Mouse (Mus musculus) C2C12 (cell line): Measurements from ENCODE around the gene Garnl3.

Source experiments
- CEBPB ChIP-seq: IDR thresholded peaks from one replicate; pipeline ENCODE4 v1.6.1; 2011; ENCODE audit warnings: low read depth, mild to moderate bottlenecking, control low read depth, moderate library complexity
- CTCF ChIP-seq: IDR thresholded peaks from one replicate; pipeline ENCODE4 v1.5.1; 2011; ENCODE audit not compliant: control insufficient read depth, insufficient read depth, insufficient read length
- FOSL1 ChIP-seq: IDR thresholded peaks from one replicate; pipeline ENCODE4 v1.8.0; 2011; ENCODE audit warnings: mild to moderate bottlenecking, low read length; ENCODE audit not compliant: poor library complexity, insufficient read depth, severe bottlenecking
- MAX ChIP-seq: IDR thresholded peaks from one replicate; pipeline ENCODE4 v1.6.1; 2011; ENCODE audit warnings: mild to moderate bottlenecking, control low read depth
- MYOG ChIP-seq: IDR thresholded peaks from one replicate; pipeline ENCODE4 v1.6.1; 2011; ENCODE audit not compliant: control insufficient read depth, insufficient read length; ENCODE audit errors: extremely low read depth
- USF1 ChIP-seq: IDR thresholded peaks from one replicate; pipeline ENCODE4 v1.6.1; 2011; ENCODE audit warnings: low read depth, mild to moderate bottlenecking, control low read depth, moderate library complexity

DNA sequence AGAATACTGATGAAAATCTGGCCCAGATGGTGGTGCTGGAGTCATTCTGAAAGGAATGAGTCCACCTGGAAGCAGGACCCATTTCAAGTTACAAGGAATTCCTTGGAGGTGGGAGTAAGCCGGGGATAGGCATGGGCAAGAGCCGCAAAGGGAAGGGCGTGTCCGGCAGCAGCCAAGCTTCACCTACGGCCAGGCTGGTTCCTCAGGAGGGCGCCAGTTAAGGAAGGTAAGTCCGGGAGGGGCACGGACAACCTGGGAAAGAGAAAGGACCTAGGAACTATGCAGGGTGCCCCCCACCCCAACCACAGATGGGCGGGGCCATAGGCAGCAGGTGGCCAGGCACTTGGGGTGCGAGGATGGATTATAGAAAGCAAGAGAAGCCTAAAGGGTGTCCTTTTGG is 1.8 kb downstream of the Garnl3 start:
- TF ChIP-seq CTCF (no peak), MAX (no peak), FOSL1 (no peak), MYOG (no peak), USF1 (no peak), CEBPB (no peak)
